Mouse (Mus musculus): ENCODE data around the gene Myd88. TPM values are rescaled to one million over a fixed set of nuclear protein-coding genes. Genes with fewer than 3 reads are reported as not detected.

The Myd88 gene
- polyA plus RNA-seq, 1 experiment from 2014 or later, result 30.3 TPM

- peak; percentile 98 for ATAC-seq (replicated peaks; ENCODE audit: low FRiP score, low TSS enrichment, low read depth)
- Histone ChIP-seq H3K9ac (ENCODE audit: low read length) (peak within 1 kb of the TSS; percentile 76), H3K4me1 (replicated peaks; ENCODE audit: control insufficient read depth, insufficient read depth, low read length) (peaks cover 10% of the 10 kb centered on the region), H3K4me2 (ENCODE audit: low read length) (peak within 1 kb of the TSS; percentile 95), H3K4me3 (ENCODE audit: low read depth, low read length) (peak within 1 kb of the TSS; percentile 86), H3K9me3 (ENCODE audit: control insufficient read depth, low read length) (no peaks in the 10 kb centered on the region), H3K27ac (ENCODE audit: low read depth) (peak within 1 kb of the TSS; percentile 92), H3K36me3 (ENCODE audit: control insufficient read depth, insufficient read depth, low read length) (no peaks in the 10 kb centered on the region), H3K27me3 (replicated peaks; ENCODE audit: control insufficient read depth, insufficient read depth, low read length) (no peaks in the 10 kb centered on the region)
- peak; percentile 99 for DNase-seq (ENCODE audit: low spot score)
- WGBS, result under 1% methylated on average over 76 of the region's 76 CpGs
Observed at GRCm38 (mm10) chr9:119322289-119323259, 18.6 kb downstream of the Myd88 start, which contains the start of gene Oxsr1. Oxsr1 (minus strand) TSS chr9:119322427.

- no peaks in the 10 kb centered on the region for H3K9me3 ChIP-seq (ENCODE audit: control insufficient read depth, low read length)
- ATAC-seq (replicated peaks; ENCODE audit: low FRiP score, low TSS enrichment, low read depth) (peak; percentile 32), DNase-seq (ENCODE audit: low spot score) (no peak)
- peaks cover 10% of the 10 kb centered on the region for H3K4me1 ChIP-seq (replicated peaks; ENCODE audit: control insufficient read depth, insufficient read depth, low read length)
- whole genome bisulfite sequencing, result under 1% methylated on average over 53 of the region's 59 CpGs
- peak overlapping the region; percentile 95 for H3K4me2 ChIP-seq (ENCODE audit: low read length)
- H3K27ac ChIP-seq (ENCODE audit: low read depth), result peak overlapping the region; percentile 92
- peak overlapping the region; percentile 76 for H3K9ac ChIP-seq (ENCODE audit: low read length)
- H3K36me3 ChIP-seq (ENCODE audit: control insufficient read depth, insufficient read depth, low read length), result no peaks in the 10 kb centered on the region
- no peaks in the 10 kb centered on the region for H3K27me3 ChIP-seq (replicated peaks; ENCODE audit: control insufficient read depth, insufficient read depth, low read length)
- H3K4me3 ChIP-seq (ENCODE audit: low read depth, low read length), result peak overlapping the region; percentile 86
Observed at GRCm38 (mm10) chr9:119321392-119322229, 19.6 kb downstream of the Myd88 start.

GRCm38 (mm10) chr9:119320946-119321345 is 20.3 kb downstream of the Myd88 start:
- no peak for DNase-seq (ENCODE audit: low spot score)

GRCm38 (mm10) chr9:119320446-119320845 is 20.8 kb downstream of the Myd88 start:
- ATAC-seq (replicated peaks; ENCODE audit: low FRiP score, low TSS enrichment, low read depth) (no peak), DNase-seq (ENCODE audit: low spot score) (no peak)
- Histone ChIP-seq H3K9ac (ENCODE audit: low read length) (no peak overlapping the region), H3K9me3 (ENCODE audit: control insufficient read depth, low read length) (no peaks in the 10 kb centered on the region), H3K4me2 (ENCODE audit: low read length) (peak overlapping the region; percentile 95), H3K36me3 (ENCODE audit: control insufficient read depth, insufficient read depth, low read length) (no peaks in the 10 kb centered on the region), H3K27ac (ENCODE audit: low read depth) (no peak overlapping the region), H3K4me1 (replicated peaks; ENCODE audit: control insufficient read depth, insufficient read depth, low read length) (peaks cover 10% of the 10 kb centered on the region), H3K4me3 (ENCODE audit: low read depth, low read length) (no peak overlapping the region), H3K27me3 (replicated peaks; ENCODE audit: control insufficient read depth, insufficient read depth, low read length) (no peaks in the 10 kb centered on the region)
- WGBS, result 83% methylated on average over 7 of the region's 7 CpGs

More at GRCm38 (mm10) chr9:119320946-119321345, 20.3 kb downstream of the Myd88 start:
- H3K4me1 ChIP-seq (replicated peaks; ENCODE audit: control insufficient read depth, insufficient read depth, low read length), result peaks cover 10% of the 10 kb centered on the region
- no peaks in the 10 kb centered on the region for H3K36me3 ChIP-seq (ENCODE audit: control insufficient read depth, insufficient read depth, low read length)
- H3K4me2 ChIP-seq (ENCODE audit: low read length), result peak overlapping the region; percentile 95
- H3K27me3 ChIP-seq (replicated peaks; ENCODE audit: control insufficient read depth, insufficient read depth, low read length), result no peaks in the 10 kb centered on the region
- no peaks in the 10 kb centered on the region for H3K9me3 ChIP-seq (ENCODE audit: control insufficient read depth, low read length)
- H3K4me3 ChIP-seq (ENCODE audit: low read depth, low read length), result peak overlapping the region; percentile 86
- peak overlapping the region; percentile 76 for H3K9ac ChIP-seq (ENCODE audit: low read length)
- 9% methylated on average over 7 of the region's 7 CpGs for WGBS
- ATAC-seq (replicated peaks; ENCODE audit: low FRiP score, low TSS enrichment, low read depth), result no peak
- no peak overlapping the region for H3K27ac ChIP-seq (ENCODE audit: low read depth)

DNA sequence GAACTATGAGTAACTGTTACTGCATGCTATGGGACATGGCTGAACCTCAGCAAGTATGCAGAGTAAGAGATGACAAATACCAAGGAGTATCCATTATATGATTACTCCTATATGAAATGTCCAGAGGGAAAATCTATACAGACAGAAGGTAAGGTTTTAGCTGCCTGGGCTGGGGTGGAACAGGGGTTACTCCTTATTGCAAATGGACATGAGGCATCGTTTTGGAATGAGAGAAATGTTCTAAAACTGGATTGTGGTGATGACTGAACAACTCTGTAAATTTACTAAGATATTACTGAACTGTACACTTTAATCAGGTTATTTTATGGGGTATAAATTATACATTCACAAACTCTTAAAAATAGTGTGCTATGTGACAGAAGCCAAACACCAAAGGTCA is 22.3 kb downstream of the Myd88 start:
- peaks cover 10% of the 10 kb centered on the region for H3K4me1 ChIP-seq (replicated peaks; ENCODE audit: control insufficient read depth, insufficient read depth, low read length)
- no peak overlapping the region for H3K4me3 ChIP-seq (ENCODE audit: low read depth, low read length)
- ATAC-seq (replicated peaks; ENCODE audit: low FRiP score, low TSS enrichment, low read depth) (no peak), DNase-seq (ENCODE audit: low spot score) (no peak)
- H3K9ac ChIP-seq (ENCODE audit: low read length), result no peak overlapping the region
- WGBS, result 93% methylated on average over 1 of the region's 1 CpGs
- no peaks in the 10 kb centered on the region for H3K9me3 ChIP-seq (ENCODE audit: control insufficient read depth, low read length)
- H3K27me3 ChIP-seq (replicated peaks; ENCODE audit: control insufficient read depth, insufficient read depth, low read length), result no peaks in the 10 kb centered on the region
- no peak overlapping the region for H3K4me2 ChIP-seq (ENCODE audit: low read length)
- no peaks in the 10 kb centered on the region for H3K36me3 ChIP-seq (ENCODE audit: control insufficient read depth, insufficient read depth, low read length)
- no peak overlapping the region for H3K27ac ChIP-seq (ENCODE audit: low read depth)

- H3K36me3 ChIP-seq (ENCODE audit: control insufficient read depth, insufficient read depth, low read length), result no peaks in the 10 kb centered on the region
- no peak for ATAC-seq (replicated peaks; ENCODE audit: low FRiP score, low TSS enrichment, low read depth)
- 92% methylated on average over 10 of the region's 10 CpGs for WGBS
Observed at GRCm38 (mm10) chr9:119313096-119313495, 28.1 kb downstream of the Myd88 start.

DNA sequence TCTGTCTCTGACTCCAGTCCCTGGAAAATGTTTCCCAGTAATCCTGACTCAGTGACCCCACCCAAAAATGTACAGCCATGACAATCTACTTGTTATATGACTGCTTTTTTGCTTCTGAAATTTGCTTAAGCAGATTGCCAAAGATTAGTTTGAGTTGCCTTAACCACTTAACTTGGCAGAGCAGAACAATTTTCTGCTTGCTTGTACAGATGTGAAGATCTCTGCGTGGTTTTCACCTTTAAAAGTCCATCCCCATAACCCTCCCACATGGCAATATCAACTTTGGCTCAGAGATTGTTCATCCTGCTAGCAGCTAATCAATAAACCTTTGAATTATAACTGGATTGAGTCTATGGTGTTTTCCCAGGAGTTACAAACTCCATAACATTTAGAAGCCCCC is 32.1 kb downstream of the Myd88 start:
- Histone ChIP-seq H3K27me3 (replicated peaks; ENCODE audit: control insufficient read depth, insufficient read depth, low read length) (no peaks in the 10 kb centered on the region), H3K36me3 (ENCODE audit: control insufficient read depth, insufficient read depth, low read length) (no peaks in the 10 kb centered on the region; the same call in 1 of the 2 replicates), H3K27ac (ENCODE audit: low read depth) (no peak overlapping the region), H3K9me3 (ENCODE audit: control insufficient read depth, low read length) (no peaks in the 10 kb centered on the region), H3K4me3 (ENCODE audit: low read depth, low read length) (no peak overlapping the region), H3K4me2 (ENCODE audit: low read length) (no peak overlapping the region), H3K9ac (ENCODE audit: low read length) (no peak overlapping the region), H3K4me1 (replicated peaks; ENCODE audit: control insufficient read depth, insufficient read depth, low read length) (no peaks in the 10 kb centered on the region; the same call in 1 of the 2 replicates)
- no peak for DNase-seq (ENCODE audit: low spot score)
- 92% methylated on average over 1 of the region's 1 CpGs for WGBS
- ATAC-seq (replicated peaks; ENCODE audit: low FRiP score, low TSS enrichment, low read depth), result no peak

More at GRCm38 (mm10) chr9:119313096-119313495, 28.1 kb downstream of the Myd88 start:
- Histone ChIP-seq H3K27ac (ENCODE audit: low read depth) (no peak overlapping the region), H3K4me3 (ENCODE audit: low read depth, low read length) (no peak overlapping the region), H3K27me3 (replicated peaks; ENCODE audit: control insufficient read depth, insufficient read depth, low read length) (no peaks in the 10 kb centered on the region), H3K9me3 (ENCODE audit: control insufficient read depth, low read length) (no peaks in the 10 kb centered on the region), H3K4me1 (replicated peaks; ENCODE audit: control insufficient read depth, insufficient read depth, low read length) (no peaks in the 10 kb centered on the region), H3K9ac (ENCODE audit: low read length) (no peak overlapping the region), H3K4me2 (ENCODE audit: low read length) (no peak overlapping the region)
- no peak for DNase-seq (ENCODE audit: low spot score)

DNA sequence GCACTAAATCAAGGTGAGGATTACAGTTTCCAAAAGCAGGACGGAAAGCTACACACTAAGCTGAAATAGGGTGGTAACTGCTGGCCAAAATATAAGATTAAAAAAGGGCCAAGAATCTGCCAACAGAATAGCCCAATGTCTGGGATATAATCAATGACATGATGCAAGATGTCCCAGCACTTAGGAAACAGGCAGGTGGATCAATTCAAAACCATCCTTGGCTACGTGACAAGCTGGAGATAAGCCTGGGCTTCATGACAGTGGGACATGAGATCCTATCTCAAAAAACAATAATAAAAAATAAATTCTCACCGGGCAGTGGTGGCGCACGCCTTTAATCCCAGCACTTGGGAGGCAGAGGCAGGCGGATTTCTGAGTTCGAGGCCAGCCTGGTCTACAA is 35.3 kb downstream of the Myd88 start:
- DNase-seq (ENCODE audit: low spot score) (no peak), ATAC-seq (replicated peaks; ENCODE audit: low FRiP score, low TSS enrichment, low read depth) (no peak)
- H3K4me3 ChIP-seq (ENCODE audit: low read depth, low read length), result no peak overlapping the region
- H3K36me3 ChIP-seq (ENCODE audit: control insufficient read depth, insufficient read depth, low read length), result peaks cover 11% of the 10 kb centered on the region
- 96% methylated on average over 7 of the region's 7 CpGs for WGBS
- H3K27ac ChIP-seq (ENCODE audit: low read depth), result no peak overlapping the region
- no peak overlapping the region for H3K9ac ChIP-seq (ENCODE audit: low read length)
- H3K27me3 ChIP-seq (replicated peaks; ENCODE audit: control insufficient read depth, insufficient read depth, low read length), result no peaks in the 10 kb centered on the region
- no peaks in the 10 kb centered on the region; the same call in 1 of the 2 replicates for H3K4me1 ChIP-seq (replicated peaks; ENCODE audit: control insufficient read depth, insufficient read depth, low read length)
- H3K9me3 ChIP-seq (ENCODE audit: control insufficient read depth, low read length), result no peaks in the 10 kb centered on the region
- H3K4me2 ChIP-seq (ENCODE audit: low read length), result no peak overlapping the region

Data from intestine, embryonic 14.5 days (tissue).